Mouse (Mus musculus) lung, postnatal 0 days (tissue): ENCODE data around the gene Plxnb2.

ENCODE experiments used
- CTCF ChIP-seq: IDR thresholded peaks from 2 replicates; pipeline ENCODE4 v1.5.1; 2016; ENCODE audit warnings: antibody characterized with exemption, mild to moderate bottlenecking
- EP300 ChIP-seq: IDR thresholded peaks from 2 replicates; pipeline ENCODE4 v1.6.1; 2016; ENCODE audit warnings: antibody characterized with exemption, mild to moderate bottlenecking, control low read depth

DNA sequence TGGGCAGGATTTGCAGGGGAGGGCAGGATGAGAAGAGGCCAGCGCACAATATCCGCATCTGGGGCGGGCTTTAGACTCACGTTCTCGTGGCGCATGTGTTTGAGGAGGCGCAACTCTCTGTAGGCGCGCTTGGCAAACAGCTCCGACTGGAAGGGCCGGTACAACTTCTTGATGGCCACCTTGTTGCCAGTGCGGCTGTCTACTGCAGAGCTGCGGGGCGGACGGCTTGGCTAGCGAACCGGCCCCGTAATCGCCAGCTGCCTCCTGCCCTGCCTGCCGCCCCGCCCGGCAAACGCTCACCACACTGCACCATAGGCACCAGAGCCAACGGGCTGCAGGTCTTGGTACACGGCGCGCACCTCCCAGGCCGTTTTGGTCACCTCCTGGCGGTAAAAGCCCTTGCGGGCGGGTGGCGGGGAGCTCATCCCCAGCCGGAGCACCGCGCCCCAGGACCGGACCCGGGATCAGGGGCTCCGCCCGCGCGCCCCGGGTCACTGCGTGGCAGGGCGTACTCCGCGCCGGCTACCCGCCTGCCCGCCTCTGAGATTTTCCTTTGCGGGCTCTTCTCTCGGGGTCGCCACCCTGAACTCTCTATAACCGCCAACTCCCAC lies 40.4 kb downstream of the Plxnb2 start:
- no peak for TF ChIP-seq CTCF
- TF ChIP-seq EP300 = no peak
